Mouse (Mus musculus) stomach, postnatal 0 days (tissue): ENCODE measurements at regions not wholly inside any gene's neighbourhood (a gene's known extent, or its start where the extent isn't known, plus 50 kb on each side); places are given as distances from the start of the nearest gene placed in this dataset.

Source experiments
- CTCF ChIP-seq: IDR thresholded peaks from 2 replicates; pipeline ENCODE4 v1.5.1; 2016; ENCODE audit warnings: antibody characterized with exemption, low read depth, mild to moderate bottlenecking, moderate library complexity
- EP300 ChIP-seq: optimal IDR thresholded peaks from 2 replicates; pipeline ENCODE3; 2016; ENCODE audit warnings: antibody characterized with exemption

DNA sequence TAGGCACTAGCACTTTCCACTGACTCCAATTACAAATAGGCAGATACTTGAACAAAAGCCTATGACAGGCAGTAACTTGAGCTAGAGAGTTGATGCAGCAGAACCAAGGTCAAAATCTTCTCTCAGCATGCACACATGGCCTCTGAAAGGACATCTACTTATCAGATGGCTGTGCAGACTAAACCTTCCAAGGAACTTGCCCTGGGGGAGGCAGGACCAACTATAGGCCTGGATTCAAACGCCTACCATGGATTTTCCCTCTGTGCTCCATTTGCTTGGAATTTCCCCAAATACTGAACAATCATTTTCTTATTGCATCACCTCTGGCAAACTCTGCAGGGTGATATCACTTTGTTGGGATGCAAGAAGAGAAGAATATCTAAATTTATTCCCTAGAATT, 337.8 kb upstream of the Cited2 start:
- TF ChIP-seq EP300, result no peak
- no peak for TF ChIP-seq CTCF
